Mouse (Mus musculus) layer of hippocampus, adult 6 months (tissue): ENCODE results near the gene Capn13. TPM values are rescaled to one million over a fixed set of nuclear protein-coding genes. Genes with fewer than 3 reads are reported as not detected.

Experiments
- long read RNA-seq, 2 experiments: library from polyadenylated mRNA; unstranded; transcript quantifications; one replicate each; pipeline ENCODE4 v2.0.0; 2019 to 2020
- polyA plus RNA-seq: library from polyadenylated mRNA; unstranded; fragments of <200 nt; fragmentation: Nextera tagmentation; gene quantifications from 2 replicates; pipeline ENCODE4 v1.2.3, GENCODE M21; 2021

The Capn13 gene
- polyA plus RNA-seq = not detected in 2 replicates
- long read RNA-seq, experiment 1 = 0 reads
- long read RNA-seq, experiment 2 = 0 reads

DNA sequence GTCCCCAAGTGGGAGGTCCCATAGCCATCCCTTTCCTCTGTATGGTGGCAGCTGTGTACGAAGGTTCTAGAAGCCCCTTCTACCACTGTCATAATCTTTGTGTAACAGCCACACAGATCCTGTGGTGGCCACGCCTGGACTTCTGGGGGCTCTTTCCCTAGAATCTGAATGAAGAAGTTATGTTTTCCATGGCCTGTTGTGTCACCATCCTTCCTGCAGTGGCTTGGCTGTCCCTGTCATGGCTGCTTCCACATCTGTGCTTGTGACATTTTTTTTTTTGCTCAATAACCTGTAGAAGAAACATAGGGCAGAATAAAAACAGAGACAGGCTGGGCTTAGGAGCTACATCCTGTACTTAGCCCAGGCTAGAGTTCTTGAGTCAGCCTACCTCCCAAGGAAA lies at the start of gene Capn13:
Gene Capn13 (minus strand): TSS at position 5 of the 400 bp plus-strand sequence.

